Mouse (Mus musculus) heart, embryonic 12.5 days (tissue): ENCODE results near the gene Scnn1g. TPM values are rescaled to one million over a fixed set of nuclear protein-coding genes. Genes with fewer than 3 reads are reported as not detected.

Experiments used
- ATAC-seq: fragments of 200-750 bp; cut with Nextera tagmentation; 2 replicates; pipeline ENCODE4 v1.8.0; 2017; ENCODE audit warnings: moderate TSS enrichment, moderate library complexity; ENCODE audit not compliant: insufficient number of reproducible peaks, low FRiP score
- H3K27ac ChIP-seq: fragments of 300-500 bp; sonication (generic); 2 replicates; pipeline ENCODE4 v1.5.1; 2016; ENCODE audit warnings: mild to moderate bottlenecking, moderate library complexity; ENCODE audit not compliant: poor library complexity, severe bottlenecking
- H3K27me3 ChIP-seq: fragments of 300-500 bp; sonication (generic); replicated peaks from 2 replicates; pipeline ENCODE4 v1.6.1; 2016; ENCODE audit warnings: mild to moderate bottlenecking, moderate library complexity
- H3K36me3 ChIP-seq: fragments of 300-500 bp; sonication (generic); 2 replicates; pipeline ENCODE4 v1.6.1; 2016; ENCODE audit warnings: mild to moderate bottlenecking, moderate library complexity
- H3K4me1 ChIP-seq: fragments of 300-500 bp; sonication (generic); replicated peaks from 2 replicates; pipeline ENCODE4 v1.6.1; 2016; ENCODE audit warnings: mild to moderate bottlenecking
- H3K4me2 ChIP-seq: fragments of 300-500 bp; sonication (generic); 2 replicates; pipeline ENCODE4 v1.6.1; 2016; ENCODE audit warnings: mild to moderate bottlenecking, moderate library complexity
- H3K4me3 ChIP-seq: fragments of 300-500 bp; sonication (generic); 2 replicates; pipeline ENCODE4 v1.5.1; 2016; ENCODE audit warnings: mild to moderate bottlenecking
- H3K9ac ChIP-seq: fragments of 300-500 bp; sonication (generic); 2 replicates; pipeline ENCODE4 v1.6.1; 2016; ENCODE audit warnings: mild to moderate bottlenecking, moderate library complexity
- H3K9me3 ChIP-seq: fragments of 300-500 bp; sonication (generic); replicated peaks from 2 replicates; pipeline ENCODE4 v1.6.1; 2016; ENCODE audit warnings: mild to moderate bottlenecking, moderate library complexity
- WGBS: fragments of 180-500 bp; shearing (Covaris S2); methylation state at CpG from one replicate; pipeline ENCODE4 v1.1.7; 2016; 5-methylcytosine and 5-hydroxymethylcytosine counted together
- polyA plus RNA-seq: library from polyadenylated mRNA; unstranded; fragments of >200 nt; fragmentation: Nextera tagmentation; extraction: Ambion mirVana; gene quantifications from 2 replicates; pipeline ENCODE4 v1.2.1, GENCODE M21; 2016

The Scnn1g gene
- polyA plus RNA-seq, 1 experiment from 2014 or later, result not detected

GRCm38 (mm10) chr7:121778980-121779379 is 44.7 kb downstream of the Scnn1g start:
- Histone ChIP-seq H3K27ac (no peak overlapping the region), H3K9ac (no peak overlapping the region), H3K36me3 (no peaks in the 10 kb centered on the region), H3K4me2 (no peak overlapping the region), H3K4me1 (no peaks in the 10 kb centered on the region), H3K9me3 (no peaks in the 10 kb centered on the region), H3K27me3 (no peaks in the 10 kb centered on the region), H3K4me3 (no peak overlapping the region)
- WGBS, result 77% methylated on average over 3 of the region's 3 CpGs
- ATAC-seq, result no peak

- no peaks in the 10 kb centered on the region for H3K4me1 ChIP-seq
- no peaks in the 10 kb centered on the region for H3K27me3 ChIP-seq
- H3K4me3 ChIP-seq, result no peak overlapping the region
- no peaks in the 10 kb centered on the region for H3K9me3 ChIP-seq
- ATAC-seq, result no peak
- H3K27ac ChIP-seq, result no peak overlapping the region
- no peaks in the 10 kb centered on the region for H3K36me3 ChIP-seq
- no peak overlapping the region for H3K9ac ChIP-seq
- H3K4me2 ChIP-seq, result no peak overlapping the region
Measured at GRCm38 (mm10) chr7:121779409-121779808, 45.1 kb downstream of the Scnn1g start.

GRCm38 (mm10) chr7:121782188-121782909 is 48.1 kb downstream of the Scnn1g start:
- no peak overlapping the region for H3K4me3 ChIP-seq
- no peaks in the 10 kb centered on the region for H3K36me3 ChIP-seq
- no peak overlapping the region for H3K4me2 ChIP-seq
- WGBS, result 50% methylated on average over 3 of the region's 3 CpGs
- H3K27ac ChIP-seq, result no peak overlapping the region
- ATAC-seq, result no peak
- no peaks in the 10 kb centered on the region for H3K9me3 ChIP-seq
- H3K4me1 ChIP-seq, result no peaks in the 10 kb centered on the region
- no peaks in the 10 kb centered on the region for H3K27me3 ChIP-seq
- H3K9ac ChIP-seq, result no peak overlapping the region

- Histone ChIP-seq H3K4me3 (no peak overlapping the region), H3K4me2 (no peak overlapping the region), H3K4me1 (no peaks in the 10 kb centered on the region), H3K27me3 (no peaks in the 10 kb centered on the region), H3K36me3 (no peaks in the 10 kb centered on the region), H3K27ac (no peak overlapping the region), H3K9ac (no peak overlapping the region), H3K9me3 (peaks cover 6% of the 10 kb centered on the region; the same call in 1 of the 2 replicates)
- 76% methylated on average over 8 of the region's 8 CpGs for WGBS
- ATAC-seq, result no peak
Measured at GRCm38 (mm10) chr7:121785651-121786228, 51.5 kb downstream of the Scnn1g start.

- Histone ChIP-seq H3K27me3 (no peaks in the 10 kb centered on the region), H3K4me2 (no peak overlapping the region), H3K4me3 (no peak overlapping the region), H3K27ac (no peak overlapping the region), H3K4me1 (no peaks in the 10 kb centered on the region), H3K9ac (no peak overlapping the region), H3K9me3 (0 out of 2 replicates have a peak, but pooled peaks cover 6% of the 10 kb centered on the region), H3K36me3 (no peaks in the 10 kb centered on the region)
- 66% methylated on average over 9 of the region's 9 CpGs for WGBS
- no peak for ATAC-seq
Measured at GRCm38 (mm10) chr7:121797781-121798180, 63.5 kb downstream of the Scnn1g start.

GRCm38 (mm10) chr7:121802471-121802870 is 68.2 kb downstream of the Scnn1g start:
- Histone ChIP-seq H3K4me1 (no peaks in the 10 kb centered on the region), H3K9ac (no peak overlapping the region), H3K36me3 (no peaks in the 10 kb centered on the region), H3K4me3 (no peak overlapping the region), H3K4me2 (no peak overlapping the region), H3K9me3 (no peaks in the 10 kb centered on the region), H3K27me3 (no peaks in the 10 kb centered on the region), H3K27ac (no peak overlapping the region)
- no peak for ATAC-seq
- 53% methylated on average over 2 of the region's 2 CpGs for WGBS

- H3K36me3 ChIP-seq, result no peaks in the 10 kb centered on the region
- no peak overlapping the region for H3K27ac ChIP-seq
- H3K27me3 ChIP-seq, result no peaks in the 10 kb centered on the region
- no peak for ATAC-seq
- no peaks in the 10 kb centered on the region for H3K9me3 ChIP-seq
- H3K4me1 ChIP-seq, result no peaks in the 10 kb centered on the region
- no peak overlapping the region for H3K4me2 ChIP-seq
- WGBS, result 82% methylated on average over 4 of the region's 4 CpGs
- no peak overlapping the region for H3K9ac ChIP-seq
- H3K4me3 ChIP-seq, result no peak overlapping the region
Measured at GRCm38 (mm10) chr7:121803011-121803410, 68.7 kb downstream of the Scnn1g start.

- Histone ChIP-seq H3K27me3 (no peaks in the 10 kb centered on the region), H3K27ac (no peak overlapping the region), H3K9ac (no peak overlapping the region), H3K4me1 (no peaks in the 10 kb centered on the region), H3K4me2 (no peak overlapping the region), H3K4me3 (no peak overlapping the region), H3K9me3 (no peaks in the 10 kb centered on the region), H3K36me3 (no peaks in the 10 kb centered on the region)
- WGBS, result 72% methylated on average over 3 of the region's 3 CpGs
- no peak for ATAC-seq
Measured at GRCm38 (mm10) chr7:121805811-121806496, 71.7 kb downstream of the Scnn1g start.

GRCm38 (mm10) chr7:121807726-121808580 is 73.7 kb downstream of the Scnn1g start:
- ATAC-seq, result no peak
- H3K4me1 ChIP-seq, result no peaks in the 10 kb centered on the region
- H3K36me3 ChIP-seq, result no peaks in the 10 kb centered on the region
- WGBS, result 72% methylated on average over 15 of the region's 15 CpGs
- no peak overlapping the region for H3K4me2 ChIP-seq
- no peaks in the 10 kb centered on the region for H3K27me3 ChIP-seq
- no peak overlapping the region for H3K9ac ChIP-seq
- no peak overlapping the region for H3K27ac ChIP-seq
- H3K4me3 ChIP-seq, result no peak overlapping the region
- no peaks in the 10 kb centered on the region for H3K9me3 ChIP-seq
